Mouse (Mus musculus) liver, adult 2 months (tissue): Measurements from ENCODE around the gene Acoxl. TPM values are rescaled to one million over a fixed set of nuclear protein-coding genes. Genes with fewer than 3 reads are reported as not detected.

Experiments
- DNase-seq: peaks from one replicate; pipeline ENCODE4 v3.0.0-alpha.2; 2011; ENCODE audit warnings: low read depth, low spot score; ENCODE audit errors: extremely low read depth
- H3K27ac ChIP-seq: fragments of 200-500 bp; replicated peaks from 2 replicates; pipeline ENCODE4 v1.5.1; 2012; ENCODE audit warnings: low read depth, mild to moderate bottlenecking, control low read depth, inconsistent platforms, low read length; ENCODE audit not compliant: insufficient read depth
- H3K27me3 ChIP-seq: fragments of 200-500 bp; 2 replicates; pipeline ENCODE4 v1.6.1; 2012; ENCODE audit warnings: mild to moderate bottlenecking, moderate library complexity, low read length, inconsistent platforms; ENCODE audit not compliant: control insufficient read depth, insufficient read depth
- H3K36me3 ChIP-seq: fragments of 200-500 bp; 2 replicates; pipeline ENCODE4 v1.6.1; 2012; ENCODE audit warnings: low read length, inconsistent platforms; ENCODE audit not compliant: control insufficient read depth, insufficient read depth
- H3K4me1 ChIP-seq: fragments of 200-500 bp; 2 replicates; pipeline ENCODE4 v1.6.1; 2011; ENCODE audit warnings: low read length; ENCODE audit not compliant: control insufficient read depth, insufficient read depth
- H3K4me3 ChIP-seq: fragments of 200-500 bp; 2 replicates; pipeline ENCODE4 v1.5.1; 2011; ENCODE audit warnings: low read depth, mild to moderate bottlenecking, control low read depth, low read length, moderate library complexity; ENCODE audit not compliant: insufficient read depth
- H3K79me2 ChIP-seq: fragments of 200-500 bp; 2 replicates; pipeline ENCODE4 v1.6.1; 2012; ENCODE audit warnings: inconsistent platforms, mild to moderate bottlenecking, low read length, moderate library complexity; ENCODE audit not compliant: control insufficient read depth, insufficient read depth
- H3K9ac ChIP-seq: fragments of 200-500 bp; 2 replicates; pipeline ENCODE4 v1.6.1; 2012; ENCODE audit warnings: low read depth, mild to moderate bottlenecking, control low read depth, inconsistent platforms, low read length
- CTCF ChIP-seq: fragments of 200-500 bp; IDR thresholded peaks from 2 replicates; pipeline ENCODE4 v1.5.1; 2011; ENCODE audit warnings: low read depth, low read length, control low read depth
- POLR2A ChIP-seq: fragments of 200-500 bp; IDR thresholded peaks from 2 replicates; pipeline ENCODE4 v1.6.1; 2011; ENCODE audit warnings: low read length, control low read depth; ENCODE audit not compliant: insufficient read depth; ENCODE audit errors: extremely low read depth
- WGBS: fragments of 180-500 bp; shearing (Covaris S2); methylation state at CpG from one replicate; pipeline ENCODE4 v1.1.7; 2018; 5-methylcytosine and 5-hydroxymethylcytosine counted together
- polyA plus RNA-seq: library from polyadenylated mRNA; depleted of rRNA; stranded (reverse); fragments of >200 nt; gene quantifications from 2 replicates; pipeline ENCODE4 v1.2.3, GENCODE M21; 2012
- total RNA-seq: library from RNA; depleted of rRNA; stranded (reverse); fragments of >200 nt; gene quantifications from 2 replicates; pipeline ENCODE4 v1.2.3, GENCODE M21; 2014

Acoxl gene
- total and polyA plus RNA-seq, 2 experiments: not detected

GRCm38 (mm10) chr2:127983981-127984380 is 145.3 kb downstream of the Acoxl start:
- H3K27me3 ChIP-seq: no peaks in the 10 kb centered on the region
- no peaks in the 10 kb centered on the region for H3K36me3 ChIP-seq
- no peak overlapping the region for H3K9ac ChIP-seq
- whole genome bisulfite sequencing: 94% methylated on average over 1 of the region's 1 CpGs
- DNase-seq: no peak
- no peaks in the 10 kb centered on the region for H3K79me2 ChIP-seq
- no peak overlapping the region for H3K27ac ChIP-seq
- no peak overlapping the region for H3K4me3 ChIP-seq
- H3K4me1 ChIP-seq: peaks cover 2% of the 10 kb centered on the region; the same call in 1 of the 2 replicates
- no peak for TF ChIP-seq CTCF

GRCm38 (mm10) chr2:127987706-127988105 is 149.0 kb downstream of the Acoxl start:
- Histone ChIP-seq H3K79me2 (no peaks in the 10 kb centered on the region), H3K27ac (no peak overlapping the region), H3K9ac (no peak overlapping the region), H3K36me3 (no peaks in the 10 kb centered on the region), H3K27me3 (no peaks in the 10 kb centered on the region), H3K4me1 (peaks cover 8% of the 10 kb centered on the region; the same call in 1 of the 2 replicates), H3K4me3 (no peak overlapping the region)
- 30% methylated on average over 4 of the region's 4 CpGs for WGBS
- DNase-seq: peak; percentile 51
- TF ChIP-seq POLR2A (no peak), CTCF (no peak)

GRCm38 (mm10) chr2:127990856-127991479 is 152.3 kb downstream of the Acoxl start:
- no peak overlapping the region for H3K4me3 ChIP-seq
- H3K4me1 ChIP-seq: peaks cover 8% of the 10 kb centered on the region; the same call in 1 of the 2 replicates
- no peak for TF ChIP-seq CTCF
- TF ChIP-seq POLR2A: no peak
- H3K9ac ChIP-seq: no peak overlapping the region
- no peak overlapping the region for H3K27ac ChIP-seq
- DNase-seq: peak; percentile 92
- no peaks in the 10 kb centered on the region for H3K79me2 ChIP-seq
- no peaks in the 10 kb centered on the region for H3K36me3 ChIP-seq
- no peaks in the 10 kb centered on the region for H3K27me3 ChIP-seq
- 24% methylated on average over 6 of the region's 6 CpGs for WGBS

GRCm38 (mm10) chr2:127991656-127992055 is 153.0 kb downstream of the Acoxl start:
- Histone ChIP-seq H3K4me3 (no peak overlapping the region), H3K27me3 (no peaks in the 10 kb centered on the region), H3K9ac (no peak overlapping the region), H3K79me2 (no peaks in the 10 kb centered on the region), H3K36me3 (no peaks in the 10 kb centered on the region), H3K4me1 (peaks cover 8% of the 10 kb centered on the region; the same call in 1 of the 2 replicates), H3K27ac (no peak overlapping the region)
- TF ChIP-seq CTCF: no peak
- no peak for TF ChIP-seq POLR2A
- peak; percentile 36 for DNase-seq
- WGBS: 50% methylated on average over 1 of the region's 1 CpGs

GRCm38 (mm10) chr2:128008662-128009423 is 170.2 kb downstream of the Acoxl start:
- no peak for DNase-seq
- Histone ChIP-seq H3K27ac (no peak overlapping the region), H3K27me3 (no peaks in the 10 kb centered on the region), H3K9ac (no peak overlapping the region), H3K4me1 (no peaks in the 10 kb centered on the region), H3K36me3 (no peaks in the 10 kb centered on the region), H3K4me3 (no peak overlapping the region), H3K79me2 (no peaks in the 10 kb centered on the region)
- 83% methylated on average over 17 of the region's 17 CpGs for WGBS
- TF ChIP-seq POLR2A (no peak), CTCF (no peak)

GRCm38 (mm10) chr2:128014613-128015012 is 175.9 kb downstream of the Acoxl start:
- Histone ChIP-seq H3K27ac (no peak overlapping the region), H3K27me3 (no peaks in the 10 kb centered on the region), H3K36me3 (no peaks in the 10 kb centered on the region), H3K79me2 (no peaks in the 10 kb centered on the region), H3K4me3 (no peak overlapping the region), H3K9ac (no peak overlapping the region), H3K4me1 (no peaks in the 10 kb centered on the region)
- TF ChIP-seq CTCF: no peak
- no peak for TF ChIP-seq POLR2A
- no peak for DNase-seq
- 75% methylated on average over 2 of the region's 2 CpGs for WGBS
